Mouse (Mus musculus) urinary bladder, adult 2 months (tissue): ENCODE data around the gene Pfkfb4. TPM values are rescaled to one million over a fixed set of nuclear protein-coding genes. Genes with fewer than 3 reads are reported as not detected.

Experiments used
- DNase-seq: peaks from one replicate; pipeline ENCODE4 v3.0.0; 2022; ENCODE audit warnings: low spot score
- polyA plus RNA-seq: library from polyadenylated mRNA; depleted of rRNA; stranded (reverse); fragments of >200 nt; gene quantifications from 2 replicates; pipeline ENCODE4 v1.2.3, GENCODE M21; 2012; rRNA removed

Gene Pfkfb4
- polyA plus RNA-seq, 1 experiment, result 19.4 TPM

DNA sequence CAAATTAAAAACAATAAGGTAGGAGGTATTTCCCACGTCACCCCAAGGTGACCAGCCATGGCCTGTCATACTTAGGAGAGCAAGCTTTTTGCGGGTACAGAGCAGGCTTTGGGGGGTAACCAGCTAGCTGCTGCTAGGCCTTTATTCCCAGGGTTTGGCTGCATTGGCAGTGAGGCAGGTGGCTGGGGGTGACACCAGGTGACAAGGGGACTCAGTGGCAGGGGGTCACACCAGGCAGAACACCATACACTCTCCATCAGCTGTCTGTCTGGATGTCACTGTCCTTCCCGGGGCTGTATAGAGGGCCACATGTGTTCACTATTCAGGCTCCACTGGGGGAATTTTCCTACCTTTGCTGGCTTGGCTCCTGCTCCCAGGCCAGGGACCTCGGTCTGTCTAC, 65.3 kb downstream of the Pfkfb4 start:
- no peak for DNase-seq

DNA sequence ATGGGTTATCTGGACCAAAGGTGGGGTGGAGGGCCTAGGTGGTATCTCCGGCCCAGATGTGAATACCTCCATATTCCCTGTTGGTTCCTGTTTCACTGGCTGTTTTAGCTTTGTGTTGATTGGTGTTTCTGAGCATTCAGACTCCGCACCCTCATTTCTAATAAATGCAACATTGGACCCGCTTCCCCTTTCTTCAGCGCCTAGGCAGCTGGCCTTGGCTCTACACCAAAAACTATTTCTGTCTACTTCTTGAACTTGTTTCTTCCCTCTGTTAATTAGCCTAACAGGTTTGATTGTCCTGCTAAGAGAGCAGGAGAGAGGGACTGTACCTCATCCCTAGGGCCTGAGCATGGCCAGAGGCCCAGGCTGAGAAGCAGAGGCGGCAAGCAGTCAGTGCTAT, 66.0 kb downstream of the Pfkfb4 start:
- no peak for DNase-seq

DNA sequence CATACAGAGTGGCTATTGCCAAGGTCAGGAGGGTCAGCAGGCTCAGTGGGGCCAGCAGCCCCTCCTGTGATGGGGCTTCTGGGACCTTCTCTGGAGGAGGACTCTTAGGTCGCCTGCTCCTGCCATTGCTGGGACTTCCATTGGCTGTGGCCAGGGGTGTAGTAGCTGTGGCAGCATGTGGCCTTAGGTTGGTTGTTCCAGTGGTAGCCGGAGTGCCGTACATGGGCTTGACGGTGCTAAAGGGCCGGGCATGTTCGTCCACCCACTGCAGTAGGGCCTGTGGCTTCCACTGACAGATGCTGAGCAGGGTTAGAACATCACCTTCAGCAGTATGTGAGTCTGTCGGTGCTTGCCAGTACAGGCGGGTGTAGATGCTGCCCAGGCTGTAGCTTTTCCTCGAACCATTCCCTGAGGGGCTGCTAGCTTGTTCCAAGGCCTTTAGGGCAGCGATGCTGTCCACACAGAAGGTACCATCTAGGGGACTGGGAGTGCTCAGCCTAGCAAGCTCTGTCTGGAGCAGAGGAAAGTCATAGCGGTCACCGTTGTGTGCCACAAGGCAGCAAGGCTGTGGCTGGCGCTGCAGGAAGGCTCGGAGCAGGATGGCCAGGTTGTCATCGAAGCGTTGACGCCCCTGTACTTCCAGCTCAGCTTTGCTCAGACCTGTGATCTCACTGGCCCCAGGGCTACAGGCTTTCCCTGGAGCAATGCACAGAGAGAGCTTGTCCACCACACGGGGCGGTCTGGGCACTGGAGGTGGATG, 66.6 kb downstream of the Pfkfb4 start:
- no peak for DNase-seq

DNA sequence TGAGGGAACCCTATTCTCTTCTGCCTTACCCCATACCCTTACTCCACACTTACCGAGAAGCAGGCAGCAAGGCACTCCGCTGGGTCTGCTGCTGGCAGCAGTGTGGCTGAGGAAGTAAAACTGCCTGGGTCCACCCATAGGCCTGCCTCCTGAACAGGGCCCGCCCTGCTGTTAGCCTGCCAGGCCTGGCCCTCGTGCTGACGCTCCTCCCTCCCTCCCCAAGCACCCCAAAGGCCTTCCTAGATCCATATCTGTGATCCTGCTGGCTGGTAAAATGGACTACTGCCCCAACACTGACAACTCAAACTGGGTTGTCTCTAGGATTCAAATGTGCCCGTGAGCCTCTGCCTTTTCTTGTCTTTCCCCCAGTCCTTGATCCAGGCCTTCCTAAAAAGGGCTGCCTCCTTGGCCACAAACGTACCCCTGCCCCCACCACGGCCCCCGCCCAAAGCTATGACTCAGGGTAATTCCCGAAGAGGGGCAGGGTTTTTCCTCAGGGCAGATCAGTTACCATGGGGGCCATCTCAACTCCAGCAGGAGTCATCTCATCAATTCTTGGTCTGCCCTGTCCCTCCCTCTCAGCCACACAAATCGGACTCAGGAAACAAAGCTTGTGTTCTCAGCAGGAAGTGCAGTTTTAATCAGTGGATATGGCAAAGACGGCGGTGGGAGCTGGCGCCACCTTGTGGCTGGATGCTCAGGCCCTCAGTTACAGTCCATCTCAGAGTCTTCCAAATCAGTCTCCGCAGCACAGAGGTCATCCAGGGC, 67.7 kb downstream of the Pfkfb4 start, which contains the start of gene Trex1:
Gene Trex1 (minus strand): TSS at position 599 of the 768 bp plus-strand sequence.
- peak; percentile 79 for DNase-seq

DNA sequence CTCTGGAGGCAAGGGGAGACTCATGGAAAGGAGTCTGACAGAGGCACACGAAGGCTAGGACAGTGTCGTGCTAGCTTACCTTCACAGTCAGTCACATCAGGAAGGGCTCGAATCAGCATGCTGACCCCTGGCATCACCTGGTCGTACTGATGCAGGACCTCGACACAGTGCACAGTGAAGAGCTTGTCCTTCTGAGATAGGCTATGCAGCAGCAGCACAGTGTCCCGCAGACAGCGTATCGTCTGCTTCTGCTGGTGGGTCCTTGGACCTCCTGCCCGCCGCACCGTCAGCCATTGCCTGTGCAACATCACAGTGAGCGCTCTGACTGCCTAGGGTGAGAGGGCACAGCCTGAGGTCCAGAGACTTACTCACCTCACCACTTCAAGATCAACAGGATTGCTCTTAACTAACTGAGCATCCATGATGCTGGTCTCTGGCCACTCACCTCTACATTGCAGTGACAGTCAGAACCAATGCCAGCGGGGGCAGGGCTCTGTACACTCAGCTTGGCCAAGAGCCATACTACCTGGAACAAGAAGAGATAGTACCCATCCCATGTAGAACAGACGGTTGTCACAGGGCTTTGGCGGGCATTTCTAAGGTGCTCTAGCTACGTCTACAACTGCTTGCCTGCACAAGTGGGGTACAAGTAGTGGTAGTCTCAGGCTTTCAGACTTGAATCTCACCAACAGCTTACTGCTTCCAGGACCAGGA, 68.8 kb downstream of the Pfkfb4 start:
- DNase-seq, result no peak

DNA sequence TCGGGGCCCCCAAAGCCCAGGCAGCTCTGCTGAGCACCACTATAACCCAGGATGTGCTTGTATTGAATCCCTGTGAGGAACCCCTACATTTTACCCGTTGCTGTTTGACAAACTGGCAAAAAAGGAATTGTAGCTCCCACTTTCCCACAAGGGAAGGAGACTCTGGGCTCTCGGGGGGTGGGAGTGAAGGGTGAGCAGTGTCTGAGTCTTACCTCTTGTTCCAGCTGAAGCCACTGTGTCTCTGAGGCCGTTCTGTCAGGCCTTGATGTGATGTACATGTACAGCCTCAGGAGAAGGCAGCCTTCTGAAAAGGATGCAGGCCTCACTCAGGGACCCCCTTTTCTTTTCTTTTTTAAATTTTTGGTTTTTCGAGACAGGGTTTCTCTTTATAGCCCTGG, 69.3 kb downstream of the Pfkfb4 start:
- no peak for DNase-seq

DNA sequence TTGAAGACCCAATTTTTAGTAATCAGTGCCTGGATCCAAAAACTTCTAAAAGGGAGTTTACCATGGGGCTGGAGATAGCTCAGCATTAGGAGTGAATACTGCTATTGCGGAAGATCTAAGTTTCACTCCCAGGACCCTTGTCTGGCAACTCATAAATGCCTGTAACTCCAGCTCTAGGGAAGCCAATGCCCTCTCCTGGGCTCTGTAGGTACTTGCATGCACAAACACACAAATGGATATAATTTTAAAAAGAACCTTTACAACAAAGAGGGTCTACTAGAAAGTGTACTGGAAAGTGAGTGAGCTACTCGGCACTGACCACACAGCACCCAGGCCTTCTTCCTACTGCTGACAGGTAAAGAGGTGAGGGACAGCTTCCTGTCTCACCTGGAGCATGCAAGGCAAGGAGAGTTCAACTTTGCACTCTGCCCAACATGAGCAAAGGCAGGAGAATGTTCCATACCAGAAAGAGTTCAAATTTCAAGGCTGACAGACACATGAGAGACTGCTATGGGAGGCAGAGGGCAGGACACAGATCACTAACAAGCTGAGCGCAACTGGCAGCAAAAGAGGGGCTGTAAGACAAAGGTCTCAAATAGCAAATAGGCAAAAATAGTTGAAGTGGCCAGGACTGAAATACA, 76.6 kb downstream of the Pfkfb4 start:
- DNase-seq, result no peak

DNA sequence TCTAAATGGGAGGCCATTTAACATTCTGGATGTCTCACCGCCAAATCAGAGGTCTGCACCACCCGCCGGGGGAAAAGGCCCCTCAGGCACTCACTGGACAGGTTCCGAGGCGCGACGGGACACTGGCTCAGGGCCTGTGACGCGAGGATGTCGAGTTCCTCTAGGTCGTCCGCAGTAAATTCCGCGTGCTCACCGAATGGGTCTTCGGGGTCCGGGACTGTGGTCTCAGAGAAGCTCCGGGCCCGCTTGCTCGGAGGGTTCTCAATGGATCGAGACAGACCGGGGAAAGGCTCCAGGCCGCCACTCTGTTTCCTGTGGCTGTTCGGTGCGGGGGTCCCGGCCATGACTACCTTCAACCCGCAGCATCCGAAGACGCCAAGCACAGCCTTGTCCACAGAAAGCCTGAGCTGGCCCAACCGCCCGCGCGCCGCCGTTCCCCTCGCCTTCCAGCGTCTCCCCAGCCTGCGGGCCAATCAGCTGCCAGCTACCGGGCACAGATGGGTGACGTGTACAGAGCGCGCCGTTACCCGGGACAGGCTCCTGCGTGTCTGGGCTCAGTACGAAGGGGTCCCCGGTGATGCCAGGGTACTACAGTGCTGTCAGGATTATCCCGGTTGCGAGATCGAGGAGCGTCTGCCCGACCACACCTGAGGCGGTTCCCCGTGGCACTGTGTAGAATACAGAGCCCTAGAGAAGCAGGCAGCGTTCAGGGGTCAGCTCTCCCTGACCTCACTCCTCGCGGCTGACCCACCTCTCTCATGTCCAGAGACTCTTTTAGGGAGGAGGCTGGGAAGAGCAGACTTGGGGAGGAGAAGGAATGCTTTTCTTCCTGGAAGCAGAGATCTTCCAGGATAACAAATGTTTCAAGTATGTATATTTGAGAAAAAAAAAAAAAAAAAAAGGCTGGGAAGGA, 82.3 kb downstream of the Pfkfb4 start, which contains the start of gene Atrip:
Gene Atrip (minus strand): TSS at position 464 of the 913 bp plus-strand sequence.
- peak; percentile 86 for DNase-seq

DNA sequence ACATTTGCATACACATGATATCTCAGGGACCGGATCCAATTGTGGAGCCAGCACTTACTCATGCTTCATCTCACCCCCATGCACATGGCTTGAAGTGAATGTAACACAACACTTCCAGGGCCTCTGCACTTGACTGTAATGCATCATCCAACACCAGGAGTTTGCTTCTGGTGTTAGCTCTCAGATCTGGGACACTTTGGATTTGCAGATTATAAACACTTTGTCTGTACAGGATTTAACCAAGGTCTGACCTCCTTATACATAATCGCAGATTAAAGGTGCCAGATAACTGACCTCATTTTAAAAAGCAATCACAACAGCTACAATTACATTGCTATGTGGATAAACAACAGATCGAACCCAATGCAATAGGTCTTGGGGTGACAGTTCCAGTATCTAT, 88.9 kb downstream of the Pfkfb4 start:
- no peak for DNase-seq

DNA sequence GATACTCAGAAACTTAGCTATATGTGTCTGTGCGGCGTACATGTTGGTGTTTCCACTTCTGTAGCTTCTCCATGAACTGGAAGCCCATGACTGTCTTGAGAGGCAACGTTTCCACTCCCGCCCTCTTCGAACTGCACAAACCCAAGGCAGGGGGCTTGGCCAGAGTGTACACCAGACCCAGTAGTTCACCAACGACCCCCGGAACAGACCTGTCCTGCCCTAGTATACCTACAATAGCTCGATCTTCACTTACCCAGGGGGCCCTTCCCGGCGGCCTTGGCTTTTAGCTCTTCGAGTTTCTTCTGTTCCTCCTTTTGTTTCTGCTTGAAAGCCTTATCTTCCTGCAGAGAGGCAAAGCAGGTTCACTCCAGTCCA, 90.2 kb downstream of the Pfkfb4 start:
- DNase-seq, result no peak

Other genes starting within 250 kb of the Pfkfb4 start
- 77.3 and 97.8 TPM in 2 replicates for gene Ip6k2, start 208.0 kb upstream of the Pfkfb4 start, polyA plus RNA-seq
- 10.2 and 11.7 TPM in 2 replicates for gene Nckipsd, start 183.4 kb upstream of the Pfkfb4 start, polyA plus RNA-seq
- gene Celsr3, start 165.5 kb upstream of the Pfkfb4 start, polyA plus RNA-seq, result 0.19 and 0.23 TPM in 2 replicates
- gene Slc26a6, start 138.5 kb upstream of the Pfkfb4 start, polyA plus RNA-seq, result 9.7 and 9.8 TPM in 2 replicates
- gene Tmem89, start 77.2 kb upstream of the Pfkfb4 start, polyA plus RNA-seq, result not detected in 2 replicates
- 278 and 302 TPM in 2 replicates for gene Uqcrc1, start 55.1 kb upstream of the Pfkfb4 start, polyA plus RNA-seq
- 3.3 and 4.7 TPM in 2 replicates for gene Col7a1, start 38.2 kb upstream of the Pfkfb4 start, polyA plus RNA-seq
- 0.43 and 0.51 TPM in 2 replicates for gene Ucn2, start 5.8 kb upstream of the Pfkfb4 start, polyA plus RNA-seq
- gene Shisa5, start 46.8 kb downstream of the Pfkfb4 start, polyA plus RNA-seq, result 201 and 202 TPM in 2 replicates
- 37.3 and 41.4 TPM in 2 replicates for gene Trex1, start 68.0 kb downstream of the Pfkfb4 start, polyA plus RNA-seq
- gene Atrip, start 82.3 kb downstream of the Pfkfb4 start, polyA plus RNA-seq, result 17.1 and 17.6 TPM in 2 replicates
- gene Ccdc51, start 90.7 kb downstream of the Pfkfb4 start, polyA plus RNA-seq, result 10.9 and 14.0 TPM in 2 replicates
- gene Tma7, start 90.8 kb downstream of the Pfkfb4 start, polyA plus RNA-seq, result 118 and 126 TPM in 2 replicates
- 19.9 and 26.2 TPM in 2 replicates for gene Plxnb1, start 103.6 kb downstream of the Pfkfb4 start, polyA plus RNA-seq
- gene Fbxw21, start 170.3 kb downstream of the Pfkfb4 start, polyA plus RNA-seq, result not detected in 2 replicates
- not detected in 2 replicates for gene Fbxw13, start 204.2 kb downstream of the Pfkfb4 start, polyA plus RNA-seq
- gene Fbxw20, start 243.0 kb downstream of the Pfkfb4 start, polyA plus RNA-seq, result 0.06 TPM in 1 of 2 replicates, not detected in the other